Mouse (Mus musculus): ENCODE data around the gene Taar6.

- no peak for TF ChIP-seq CTCF (IDR thresholded peaks at IDR 0.05; ENCODE audit: extremely low read depth, insufficient read depth, insufficient read length, insufficient replicate concordance)
- no peak for TF ChIP-seq POLR2A (IDR thresholded peaks at IDR 0.05; ENCODE audit: low read depth, low read length)
Measured at GRCm38 (mm10) chr10:23985546-23985945, at the start of gene Taar6.

Measured in spleen, adult 2 months (tissue).